Mouse (Mus musculus) retina, postnatal 1 day (tissue): ENCODE results near the gene Fgfr2.

Experiments
- DNase-seq: peaks from one replicate; pipeline ENCODE4 v3.0.0-alpha.2; 2012

Gene Fgfr2

GRCm38 (mm10) chr7:132380634-132381336, 742.4 kb downstream of the Fgfr2 start:
- DNase-seq, result no peak

- peak; percentile 55 for DNase-seq
Measured at GRCm38 (mm10) chr7:132377913-132378312, 745.2 kb downstream of the Fgfr2 start.

- DNase-seq, result peak; percentile 26
Measured at GRCm38 (mm10) chr7:132373594-132374378, 749.4 kb downstream of the Fgfr2 start.

GRCm38 (mm10) chr7:132372752-132373513, 750.2 kb downstream of the Fgfr2 start:
- DNase-seq, result no peak

- DNase-seq, result no peak
Measured at GRCm38 (mm10) chr7:132371832-132372231, 751.3 kb downstream of the Fgfr2 start.

- no peak for DNase-seq
Measured at GRCm38 (mm10) chr7:132369784-132370183, 753.4 kb downstream of the Fgfr2 start.

- DNase-seq, result no peak
Measured at GRCm38 (mm10) chr7:132368859-132369258, 754.3 kb downstream of the Fgfr2 start.

GRCm38 (mm10) chr7:132367344-132367743, 755.8 kb downstream of the Fgfr2 start:
- DNase-seq, result no peak

- DNase-seq, result no peak
Measured at GRCm38 (mm10) chr7:132365703-132366384, 757.3 kb downstream of the Fgfr2 start.

GRCm38 (mm10) chr7:132365111-132365510, 758.0 kb downstream of the Fgfr2 start:
- no peak for DNase-seq

- DNase-seq, result no peak
Measured at GRCm38 (mm10) chr7:132364506-132364905, 758.6 kb downstream of the Fgfr2 start.

GRCm38 (mm10) chr7:132360336-132360735, 762.8 kb downstream of the Fgfr2 start:
- DNase-seq, result no peak

GRCm38 (mm10) chr7:132358709-132359108, 764.4 kb downstream of the Fgfr2 start:
- no peak for DNase-seq

GRCm38 (mm10) chr7:132358250-132358649, 764.9 kb downstream of the Fgfr2 start:
- no peak for DNase-seq

GRCm38 (mm10) chr7:132357841-132358237, 765.3 kb downstream of the Fgfr2 start:
- no peak for DNase-seq

GRCm38 (mm10) chr7:132356881-132357840, 766.0 kb downstream of the Fgfr2 start:
- no peak for DNase-seq

- DNase-seq, result no peak
Measured at GRCm38 (mm10) chr7:132356185-132356584, 767.0 kb downstream of the Fgfr2 start.

- DNase-seq, result no peak
Measured at GRCm38 (mm10) chr7:132355767-132356166, 767.4 kb downstream of the Fgfr2 start.

- no peak for DNase-seq
Measured at GRCm38 (mm10) chr7:132349075-132349572, 774.0 kb downstream of the Fgfr2 start.

GRCm38 (mm10) chr7:132347273-132348045, 775.7 kb downstream of the Fgfr2 start:
- no peak for DNase-seq
